Mouse (Mus musculus): ENCODE data around the gene Gm16368. TPM values are rescaled to one million over a fixed set of nuclear protein-coding genes. Genes with fewer than 3 reads are reported as not detected.
"Not testable (repeated sequence)": the region's sequence is repeated elsewhere in the genome, so short reads cannot be mapped to it uniquely, and the experiment has no call there.

The Gm16368 gene
- not detected for total RNA-seq (2022)

DNA sequence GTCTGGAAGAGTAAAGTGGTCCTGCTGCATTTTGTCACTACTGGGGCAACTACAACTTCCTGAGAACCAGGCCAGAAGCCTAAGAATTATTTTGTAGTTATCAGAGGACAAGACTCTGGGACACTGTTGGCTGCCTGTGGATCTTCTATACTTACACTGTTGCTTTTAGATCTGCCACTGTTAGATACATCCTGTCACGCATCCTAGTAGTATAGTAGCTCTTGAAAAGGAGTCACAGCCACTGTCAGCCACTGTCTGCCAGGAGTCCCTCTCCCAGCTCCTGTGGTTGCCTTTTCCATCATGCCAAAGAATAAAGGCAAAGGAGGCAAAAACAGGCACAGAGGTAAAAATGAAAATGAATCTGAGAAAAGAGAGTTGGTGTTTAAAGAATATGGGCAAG, at the start of gene Gm16368:
Gene Gm16368 (plus strand): TSS at position 301 of the 400 bp plus-strand sequence.
- not testable (repeated sequence) for DNase-seq (ENCODE audit: low spot score)

DNA sequence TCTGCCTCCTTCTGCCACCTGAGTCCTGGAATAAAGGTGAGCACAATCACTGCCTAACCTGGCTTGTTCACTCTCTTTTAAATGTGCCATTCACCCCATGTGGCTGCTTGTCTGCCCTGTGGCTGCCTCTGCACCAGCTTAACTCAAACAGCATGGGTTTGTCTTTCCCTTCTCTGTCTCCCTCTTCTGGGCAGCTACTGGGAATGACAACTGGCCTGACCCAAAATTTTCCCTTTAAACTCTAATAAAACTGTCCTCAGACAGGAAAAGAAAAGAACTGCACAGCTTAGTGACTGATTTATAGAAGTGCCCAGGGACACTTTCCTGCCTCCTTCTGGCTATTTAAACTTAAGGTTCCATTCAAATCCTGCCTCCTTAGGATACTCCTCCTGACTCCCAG, 44.4 kb upstream of the Gm16368 start:
- not testable (repeated sequence) for DNase-seq (ENCODE audit: low spot score)

GRCm38 (mm10) chr12:88039703-88040102, 43.8 kb upstream of the Gm16368 start:
- DNase-seq (ENCODE audit: low spot score) = not testable (repeated sequence)

DNA sequence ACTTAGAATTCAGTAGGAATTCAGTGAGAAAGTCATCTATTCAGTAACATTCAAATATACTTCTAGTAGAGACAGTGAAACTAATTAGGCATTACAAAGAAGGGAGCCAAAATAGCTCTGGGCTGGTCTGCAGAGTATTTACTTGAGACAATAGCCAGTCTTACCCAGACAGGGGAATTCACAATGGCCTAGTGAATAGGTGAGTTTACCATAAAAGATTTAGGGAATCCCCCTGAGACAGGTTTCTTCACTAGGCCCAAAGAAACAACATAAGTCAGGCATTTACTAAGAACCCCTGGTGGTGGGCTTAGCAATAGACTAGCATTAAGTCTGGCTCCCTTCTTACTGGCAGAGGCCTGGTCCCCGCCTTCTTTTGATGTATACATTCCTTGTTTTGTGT, 38.3 kb upstream of the Gm16368 start:
- DNase-seq (ENCODE audit: low spot score) = not testable (repeated sequence)

Other genes with a start within 250 kb of the Gm16368 start
- gene Gm2001, start 241.4 kb upstream of the Gm16368 start, total RNA-seq (2022) = not detected
- gene Gm2016, start 209.6 kb upstream of the Gm16368 start, total RNA-seq (2022) = not detected
- gene Gm2022, start 188.3 kb upstream of the Gm16368 start, total RNA-seq (2022) = not detected
- gene Gm2035, start 163.8 kb upstream of the Gm16368 start, total RNA-seq (2022) = not detected
- not detected for gene Gm2042, start 129.6 kb upstream of the Gm16368 start, total RNA-seq (2022)
- gene Gm2075, start 71.8 kb upstream of the Gm16368 start, total RNA-seq (2022) = not detected
- not detected for gene Gm6803, start 64.9 kb upstream of the Gm16368 start, total RNA-seq (2022)
- gene Gm2056, start 56.7 kb upstream of the Gm16368 start, total RNA-seq (2022) = not detected
- not detected for gene Gm10436, start 98.4 kb downstream of the Gm16368 start, total RNA-seq (2022)
- gene Gm8332, start 166.4 kb downstream of the Gm16368 start, total RNA-seq (2022) = not detected
- gene Gm5662, start 190.8 kb downstream of the Gm16368 start, total RNA-seq (2022) = not detected
- not detected for gene Gm5039, start 240.3 kb downstream of the Gm16368 start, total RNA-seq (2022)